Mouse (Mus musculus) kidney, postnatal 10 days (tissue): Measurements from ENCODE around the gene Igsf3.

Source experiments
- DNase-seq: peaks from one replicate; pipeline ENCODE4 v3.0.0; 2021; ENCODE audit warnings: mixed read lengths

The Igsf3 gene

GRCm38 (mm10) chr3:101460618-101461017 is 83.7 kb downstream of the Igsf3 start:
- no peak for DNase-seq

- DNase-seq = no peak
These were observed 84.2 kb downstream of the Igsf3 start for GRCm38 (mm10) chr3:101461046-101461445.

GRCm38 (mm10) chr3:101461816-101462215 is 84.9 kb downstream of the Igsf3 start:
- no peak for DNase-seq

- peak; percentile 88 for DNase-seq
These were observed 85.4 kb downstream of the Igsf3 start for GRCm38 (mm10) chr3:101462294-101462693.

- no peak for DNase-seq
These were observed 86.6 kb downstream of the Igsf3 start for GRCm38 (mm10) chr3:101463491-101463890.

GRCm38 (mm10) chr3:101469675-101470074 is 92.8 kb downstream of the Igsf3 start:
- no peak for DNase-seq

GRCm38 (mm10) chr3:101471881-101472280 is 95.0 kb downstream of the Igsf3 start:
- DNase-seq = no peak

- DNase-seq = no peak
These were observed 105.1 kb downstream of the Igsf3 start for GRCm38 (mm10) chr3:101481951-101482350.

GRCm38 (mm10) chr3:101483256-101483983 is 106.5 kb downstream of the Igsf3 start:
- no peak for DNase-seq

- DNase-seq = peak; percentile 68
These were observed 109.3 kb downstream of the Igsf3 start for GRCm38 (mm10) chr3:101486054-101486765.

GRCm38 (mm10) chr3:101487436-101487835 is 110.6 kb downstream of the Igsf3 start:
- no peak for DNase-seq

- DNase-seq = no peak
These were observed 111.3 kb downstream of the Igsf3 start for GRCm38 (mm10) chr3:101488204-101488603.

- no peak for DNase-seq
These were observed 113.6 kb downstream of the Igsf3 start for GRCm38 (mm10) chr3:101490515-101490914.

- DNase-seq = no peak
These were observed 116.0 kb downstream of the Igsf3 start for GRCm38 (mm10) chr3:101492908-101493307.

GRCm38 (mm10) chr3:101493937-101494459 is 117.1 kb downstream of the Igsf3 start:
- DNase-seq = peak; percentile 95

- no peak for DNase-seq
These were observed 120.6 kb downstream of the Igsf3 start for GRCm38 (mm10) chr3:101497432-101498030.

- no peak for DNase-seq
These were observed 123.0 kb downstream of the Igsf3 start for GRCm38 (mm10) chr3:101499906-101500305.

- peak; percentile 39 for DNase-seq
These were observed 123.6 kb downstream of the Igsf3 start for GRCm38 (mm10) chr3:101500393-101501051.

GRCm38 (mm10) chr3:101501611-101502010 is 124.7 kb downstream of the Igsf3 start:
- no peak for DNase-seq

- peak; percentile 66 for DNase-seq
These were observed 125.3 kb downstream of the Igsf3 start for GRCm38 (mm10) chr3:101502086-101502760.

GRCm38 (mm10) chr3:101506179-101506578 is 129.3 kb downstream of the Igsf3 start:
- peak; percentile 96 for DNase-seq

GRCm38 (mm10) chr3:101506970-101507702 is 130.3 kb downstream of the Igsf3 start:
- peak; percentile 45 for DNase-seq
